In the genomic region with DNA sequence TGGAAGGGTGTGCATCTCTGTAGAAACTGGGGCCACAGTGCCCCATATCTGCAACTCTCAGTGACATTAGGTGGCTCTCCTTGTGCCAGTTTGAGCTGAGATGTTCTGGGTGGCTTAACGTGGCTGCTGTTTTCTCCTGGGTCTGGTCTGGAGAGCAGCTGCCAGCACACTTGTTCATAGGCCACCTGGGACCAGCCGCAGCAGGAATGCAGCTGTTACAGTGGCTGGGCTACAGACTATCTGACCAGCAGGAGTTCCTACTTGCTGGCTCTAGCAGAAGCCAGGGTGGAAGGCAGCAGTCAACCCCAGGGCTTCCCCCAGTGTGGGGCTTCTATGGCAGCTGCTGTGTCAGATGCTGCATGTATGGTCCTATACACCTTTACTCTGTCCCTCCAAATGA, we compare ENCODE assay signal across 21 mouse cellular contexts. TPM values are rescaled to one million over a fixed set of nuclear protein-coding genes. Genes with fewer than 3 reads are reported as not detected.
DNase-seq lines count a peak whose midpoint lies in the region; ATAC-seq and TF ChIP-seq lines count a peak whose summit lies in the region.
"Had no signal": no experiment of that assay in that cellular context is flagged by ENCODE, and none has a peak within 500 bp of the region (broad histone marks: within the 10 kb centered on the region; RNA-seq: fewer than 3 reads in every experiment).

No protein-coding gene starts in this region.

- no peak overlapping the region for H3ac ChIP-seq in C2C12 (ENCODE audit: control insufficient read depth, insufficient read length, low read depth)

- H3K36me3 ChIP-seq in embryonic facial prominence, embryonic 14.5 days (ENCODE audit: control insufficient read depth, insufficient read depth, low read length) = no peaks in the 10 kb centered on the region
- no peaks in the 10 kb centered on the region for H3K36me3 ChIP-seq in embryonic facial prominence, embryonic 10.5 days (replicated peaks)
- H3K36me3 ChIP-seq in C2C12 (ENCODE audit: control insufficient read depth, insufficient read depth) = no peaks in the 10 kb centered on the region
- H3K36me3 ChIP-seq in limb, embryonic 14.5 days (ENCODE audit: control insufficient read depth, insufficient read depth, low read length) = no peaks in the 10 kb centered on the region
- H3K36me3 ChIP-seq: embryonic facial prominence, embryonic 13.5 days had no signal

- DNase-seq in embryonic facial prominence, embryonic 14.5 days (ENCODE audit: low spot score) = peak; percentile 33
- DNase-seq in embryonic facial prominence, embryonic 10.5 days (ENCODE audit: low spot score) = no peak
- DNase-seq in layer of hippocampus, adult 2 months (ENCODE audit: low spot score in 2 of 2) = no peak
- no peak for DNase-seq in layer of hippocampus, adult 9-10 months (ENCODE audit: low spot score)
- peak; percentile 10 for DNase-seq in limb, embryonic 14.5 days (ENCODE audit: low spot score)
- DNase-seq in Muller cell, postnatal 12 days (ENCODE audit: inconsistent ontology term) = no peak
- DNase-seq in heart, postnatal 10 days = no peak
- DNase-seq: adrenal gland, postnatal 25 days; cerebellum, adult 11 months; cerebellum, adult 18-20 months; cerebellum, adult 8-10 months; cerebellum, adult 9-11 months; cerebellum, postnatal 14 days; cerebellum, postnatal 36 days; forebrain, postnatal 0 days had no signal

- H3K27ac ChIP-seq in embryonic facial prominence, embryonic 14.5 days (replicated peaks; ENCODE audit: low read depth, low read length) = no peak overlapping the region
- H3K27ac ChIP-seq in embryonic facial prominence, embryonic 10.5 days (replicated peaks) = no peak overlapping the region
- H3K27ac ChIP-seq in layer of hippocampus, adult 2 months = peak overlapping the region; percentile 32
- no peak overlapping the region for H3K27ac ChIP-seq in limb, embryonic 14.5 days (replicated peaks; ENCODE audit: low read depth, low read length)
- H3K27ac ChIP-seq: embryonic facial prominence, embryonic 13.5 days; forebrain, embryonic 13.5 days; forebrain, embryonic 15.5 days had no signal

- no peak overlapping the region for H3K9ac ChIP-seq in embryonic facial prominence, embryonic 14.5 days (ENCODE audit: low read depth, low read length)
- H3K9ac ChIP-seq in limb, embryonic 14.5 days (ENCODE audit: low read depth, low read length, severe bottlenecking) = no peak overlapping the region
- H3K9ac ChIP-seq: embryonic facial prominence, embryonic 13.5 days; forebrain, embryonic 13.5 days; forebrain, embryonic 15.5 days; forebrain, postnatal 0 days had no signal

- no peak for TF ChIP-seq CTCF in layer of hippocampus, adult 2 months (conservative IDR thresholded peaks at IDR 0.05)
- no peak for TF ChIP-seq CTCF in C2C12 (IDR thresholded peaks at IDR 0.05; ENCODE audit: control insufficient read depth, insufficient read depth, insufficient read length)

- H3K79me3 ChIP-seq in C2C12 (ENCODE audit: low read depth) = no peaks in the 10 kb centered on the region

- H3K27me3 ChIP-seq in embryonic facial prominence, embryonic 14.5 days (replicated peaks; ENCODE audit: control insufficient read depth, insufficient read depth, low read length) = 0 out of 2 replicates have a peak, but pooled peaks cover 4% of the 10 kb centered on the region
- H3K27me3 ChIP-seq in embryonic facial prominence, embryonic 10.5 days (replicated peaks; ENCODE audit: low read depth, poor library complexity, severe bottlenecking) = peaks cover 4% of the 10 kb centered on the region
- H3K27me3 ChIP-seq in C2C12 (ENCODE audit: control insufficient read depth, insufficient read depth, insufficient read length) = peaks cover 12% of the 10 kb centered on the region
- no peaks in the 10 kb centered on the region for H3K27me3 ChIP-seq in limb, embryonic 14.5 days (ENCODE audit: control insufficient read depth, insufficient read depth, low read length)
- H3K27me3 ChIP-seq: forebrain, embryonic 13.5 days; forebrain, embryonic 15.5 days had no signal

- 72% methylated on average over 2 of the region's 2 CpGs for WGBS in embryonic facial prominence, embryonic 14.5 days
- 85% methylated on average over 2 of the region's 2 CpGs for WGBS in embryonic facial prominence, embryonic 10.5 days
- WGBS in limb, embryonic 14.5 days = 34% methylated on average over 2 of the region's 2 CpGs

- no peaks in the 10 kb centered on the region for H3K79me2 ChIP-seq in C2C12 (ENCODE audit: control insufficient read depth, insufficient read depth)

- H3K4me3 ChIP-seq in embryonic facial prominence, embryonic 14.5 days (ENCODE audit: low read depth, low read length) = no peak overlapping the region
- no peak overlapping the region for H3K4me3 ChIP-seq in embryonic facial prominence, embryonic 10.5 days
- H3K4me3 ChIP-seq in layer of hippocampus, adult 2 months = no peak overlapping the region
- H3K4me3 ChIP-seq in C2C12 (ENCODE audit: insufficient read depth, poor library complexity, severe bottlenecking) = no peak overlapping the region
- H3K4me3 ChIP-seq in limb, embryonic 14.5 days (replicated peaks; ENCODE audit: low read length) = no peak overlapping the region
- H3K4me3 ChIP-seq: embryonic facial prominence, embryonic 13.5 days; forebrain, embryonic 13.5 days; forebrain, embryonic 15.5 days had no signal

- no peak for TF ChIP-seq POLR2A in limb, embryonic 14.5 days (IDR thresholded peaks at IDR 0.05; ENCODE audit: borderline replicate concordance, extremely low read depth, insufficient read depth, insufficient read length)

- no peak overlapping the region for H3K4me2 ChIP-seq in embryonic facial prominence, embryonic 14.5 days (ENCODE audit: low read depth, low read length)
- no peak overlapping the region for H3K4me2 ChIP-seq in limb, embryonic 14.5 days (replicated peaks; ENCODE audit: low read depth, low read length, severe bottlenecking)
- H3K4me2 ChIP-seq: embryonic facial prominence, embryonic 13.5 days; forebrain, embryonic 13.5 days; forebrain, embryonic 15.5 days had no signal

- H3K9me3 ChIP-seq in embryonic facial prominence, embryonic 14.5 days (ENCODE audit: control insufficient read depth, low read length) = no peaks in the 10 kb centered on the region
- no peaks in the 10 kb centered on the region for H3K9me3 ChIP-seq in embryonic facial prominence, embryonic 10.5 days
- H3K9me3 ChIP-seq in limb, embryonic 14.5 days (ENCODE audit: control insufficient read depth, low read length) = no peaks in the 10 kb centered on the region
- H3K9me3 ChIP-seq: embryonic facial prominence, embryonic 13.5 days; forebrain, embryonic 13.5 days; forebrain, embryonic 15.5 days had no signal

- intact Hi-C loops in heart, postnatal 10 days (cut with DNase I) = loop anchor here (2.0 kb wide), 1 partner anchor 43 kb away; no protein-coding TSS in a partner anchor

- no peaks in the 10 kb centered on the region for H3K4me1 ChIP-seq in embryonic facial prominence, embryonic 14.5 days (ENCODE audit: control insufficient read depth, insufficient read depth, low read length)
- H3K4me1 ChIP-seq in embryonic facial prominence, embryonic 10.5 days = peaks cover 14% of the 10 kb centered on the region
- H3K4me1 ChIP-seq in limb, embryonic 14.5 days (ENCODE audit: control insufficient read depth, insufficient read depth, low read length) = no peaks in the 10 kb centered on the region
- H3K4me1 ChIP-seq: embryonic facial prominence, embryonic 13.5 days had no signal

- peak; percentile 41; the same call in 1 of the 2 replicates for ATAC-seq in embryonic facial prominence, embryonic 14.5 days (ENCODE audit: low read depth)
- peak; percentile 49; the same call in 1 of the 2 replicates for ATAC-seq in limb, embryonic 14.5 days (ENCODE audit: low FRiP score, low read depth)
- ATAC-seq: forebrain, embryonic 13.5 days; forebrain, embryonic 15.5 days; forebrain, postnatal 0 days had no signal

TF ChIP-seq in C2C12, 6 proteins besides CTCF, POLR2A, EP300 and RAD21:
- TF ChIP-seq MYOG (IDR thresholded peaks at IDR 0.05; ENCODE audit: control insufficient read depth, extremely low read depth, insufficient read length) (no peak), MYOD1 (IDR thresholded peaks at IDR 0.05; ENCODE audit: control insufficient read depth, insufficient read length, low read depth) (peak; percentile 87)

RNA-seq across cellular contexts. Expression of gene Adcyap1r1, which starts 9.9 kb away (rescaled TPM):
- polyA plus RNA-seq in embryonic facial prominence, embryonic 14.5 days (2014; fragmentation: Nextera tagmentation; extraction: Ambion mirVana) = 5.1 and 5.2 TPM in 2 replicates
- polyA plus RNA-seq in embryonic facial prominence, embryonic 10.5 days (2016; fragmentation: Nextera tagmentation; extraction: Ambion mirVana) = 4.4 and 9.7 TPM in 2 replicates
- total RNA-seq in layer of hippocampus, adult 2 months (2021) = 100 to 1,000 TPM; 146 to 148 TPM
- polyA plus RNA-seq in C2C12 (2012; fragmentation: generic; extraction: Trizol) = 0.01 TPM
- 3.0 and 3.5 TPM in 2 replicates for polyA plus RNA-seq in limb, embryonic 14.5 days (2012; rRNA removed)
- 0.84 and 2.2 TPM in 2 replicates for polyA plus RNA-seq in limb, embryonic 14.5 days (2014; fragmentation: Nextera tagmentation; extraction: Ambion mirVana)
- 1 to 10 TPM; 7.7 to 8.3 TPM for total RNA-seq in heart, postnatal 10 days (2021)
- total RNA-seq: common myeloid progenitor, adult 5-6 weeks; MEL had no signal

Comparison
In these comparisons a context has a peak if more than half of its experiments do, and no peak if none do; other contexts are left out.
1. DNase-seq: peak in embryonic facial prominence, embryonic 14.5 days (single experiment) and limb, embryonic 14.5 days (single experiment); none in embryonic facial prominence, embryonic 10.5 days (single experiment), layer of hippocampus, adult 2 months (0 of 2), layer of hippocampus, adult 9-10 months (single experiment), Muller cell, postnatal 12 days (single experiment) and heart, postnatal 10 days (0 of 2).